Mouse (Mus musculus) liver, embryonic 14.5 days (tissue): Measurements from ENCODE around the gene Cep83.

Experiments
- CTCF ChIP-seq: IDR thresholded peaks from 2 replicates; pipeline ENCODE4 v1.5.1; 2016; ENCODE audit warnings: antibody characterized with exemption, low read depth, control low read depth
- EP300 ChIP-seq: IDR thresholded peaks from 2 replicates; pipeline ENCODE4 v1.6.1; 2016; ENCODE audit warnings: antibody characterized with exemption, low read depth

DNA sequence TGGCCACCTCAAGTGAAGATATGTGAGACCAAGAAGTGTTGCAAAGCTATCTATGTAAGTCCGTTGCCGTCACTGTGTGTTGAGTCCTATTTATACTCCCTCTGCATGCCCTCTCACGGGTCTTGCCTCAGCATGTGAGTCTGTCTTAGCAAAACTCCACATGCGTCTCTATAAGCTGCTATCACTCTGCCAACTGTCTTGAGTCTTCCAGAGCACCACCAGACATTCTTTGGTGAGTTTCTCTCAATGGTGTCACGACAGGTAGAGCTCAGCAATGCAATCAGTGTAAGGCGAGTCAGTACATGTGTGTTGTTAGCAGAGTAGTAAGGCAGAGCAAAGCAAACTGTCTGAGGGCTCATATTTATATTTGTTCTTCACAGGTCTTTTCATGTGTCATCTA is 31.8 kb downstream of the Cep83 start:
- TF ChIP-seq CTCF (no peak), EP300 (no peak)
